Mouse (Mus musculus) yolk sac, embryonic 10.5 days (tissue): ENCODE measurements around the gene Olfr1377.
"Not testable (repeated sequence)": the region's sequence is repeated elsewhere in the genome, so short reads cannot be mapped to it uniquely, and the experiment has no call there.

Experiments used
- DNase-seq: peaks from one replicate; pipeline ENCODE4 v3.0.0-alpha.2; 2017; ENCODE audit warnings: low spot score

Gene Olfr1377

DNA sequence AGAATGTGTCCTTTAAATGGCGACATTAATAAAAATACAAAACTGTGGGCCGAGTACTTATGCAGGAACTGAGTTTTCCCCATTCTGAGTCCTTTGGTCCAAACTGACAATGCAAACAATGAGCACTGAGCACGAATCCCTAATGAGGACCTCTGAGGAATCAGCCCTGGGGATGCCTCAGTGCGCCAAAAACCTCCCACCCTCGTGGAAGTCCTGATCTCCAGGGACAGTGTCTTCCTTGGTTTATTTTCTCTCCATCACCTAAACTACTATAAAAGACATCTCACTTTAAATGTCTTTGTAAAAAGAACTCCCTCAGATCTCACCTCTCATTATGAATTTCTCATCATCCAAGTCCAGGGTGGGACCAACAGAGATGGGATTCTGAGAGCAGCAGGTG lies at the start of gene Olfr1377:
Gene Olfr1377 (plus strand): TSS at position 301 of the 400 bp plus-strand sequence.
- no peak for DNase-seq

GRCm38 (mm10) chr11:50932040-50932439 lies 49.7 kb upstream of the Olfr1377 start:
- DNase-seq = no peak

- no peak for DNase-seq
Observed at GRCm38 (mm10) chr11:50938435-50938834, 43.3 kb upstream of the Olfr1377 start.

GRCm38 (mm10) chr11:50939621-50940366 lies 42.0 kb upstream of the Olfr1377 start:
- DNase-seq = peak; percentile 22

DNA sequence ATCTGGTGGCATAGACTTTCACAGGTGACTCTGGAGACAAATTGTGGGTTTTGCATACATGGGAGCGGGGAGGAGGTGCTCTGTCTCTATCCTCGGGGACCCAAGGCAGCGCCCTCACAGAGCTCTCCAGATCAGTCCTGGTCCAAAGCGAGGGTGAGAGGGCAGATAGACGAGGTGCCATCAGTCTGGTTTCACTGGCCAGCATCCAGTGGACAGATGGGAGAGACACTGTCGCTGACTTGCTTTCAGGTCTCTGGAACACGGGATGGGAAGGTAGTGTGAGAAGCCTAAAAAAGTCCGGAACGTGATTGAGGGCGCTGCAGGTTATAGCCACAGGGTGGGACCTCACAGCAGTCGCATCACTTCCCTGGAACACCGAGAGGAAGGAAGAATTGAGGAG lies 39.4 kb upstream of the Olfr1377 start:
- no peak for DNase-seq

GRCm38 (mm10) chr11:50943506-50943905 lies 38.3 kb upstream of the Olfr1377 start, which contains the start of gene 4933414I15Rik:
TSS of gene 4933414I15Rik (minus strand) at chr11:50943765.
- DNase-seq = no peak

- no peak for DNase-seq
Observed at GRCm38 (mm10) chr11:50952290-50952689, 29.5 kb upstream of the Olfr1377 start.

DNA sequence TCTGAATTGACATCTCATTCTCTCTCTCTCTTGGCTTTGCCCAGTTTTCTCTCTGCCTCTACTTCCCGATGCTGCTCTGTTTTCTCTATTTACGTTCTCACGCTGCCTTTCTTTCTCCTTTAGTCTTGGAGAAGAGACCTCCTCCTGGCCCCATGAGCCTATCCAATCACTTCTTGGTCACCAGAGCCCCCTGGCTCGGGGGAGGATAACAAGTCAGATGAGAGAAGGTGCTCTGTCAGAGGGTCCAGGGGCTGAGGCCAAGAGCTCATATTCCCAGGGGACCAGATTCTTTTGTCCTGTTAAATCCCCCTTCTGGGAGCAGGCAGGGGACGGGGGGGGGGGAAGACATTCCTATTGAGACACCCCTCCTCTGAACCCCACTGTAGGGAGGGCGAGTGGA lies 28.1 kb upstream of the Olfr1377 start, which contains the start of gene Prop1:
Gene Prop1 (minus strand): TSS at position 101 of the 400 bp plus-strand sequence.
- DNase-seq = no peak

DNA sequence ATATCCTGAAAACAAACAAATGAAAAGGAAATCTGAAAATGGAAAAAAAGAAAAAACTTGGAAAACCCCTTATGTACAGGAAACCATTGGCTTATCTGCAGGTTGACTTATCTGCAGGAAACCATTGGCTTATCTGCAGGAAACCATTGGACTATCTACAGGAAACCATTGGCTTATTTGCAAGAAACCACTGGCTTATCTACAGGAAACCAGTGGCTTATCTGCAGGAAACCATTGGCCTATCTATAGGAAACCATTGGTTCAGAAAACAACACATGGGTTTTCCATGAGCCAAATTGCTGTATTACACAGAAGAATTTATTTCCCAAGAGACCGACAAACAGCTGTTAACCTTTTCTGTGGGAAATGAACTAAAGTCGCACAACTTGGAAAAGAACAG lies 16.9 kb upstream of the Olfr1377 start:
- no peak for DNase-seq

DNA sequence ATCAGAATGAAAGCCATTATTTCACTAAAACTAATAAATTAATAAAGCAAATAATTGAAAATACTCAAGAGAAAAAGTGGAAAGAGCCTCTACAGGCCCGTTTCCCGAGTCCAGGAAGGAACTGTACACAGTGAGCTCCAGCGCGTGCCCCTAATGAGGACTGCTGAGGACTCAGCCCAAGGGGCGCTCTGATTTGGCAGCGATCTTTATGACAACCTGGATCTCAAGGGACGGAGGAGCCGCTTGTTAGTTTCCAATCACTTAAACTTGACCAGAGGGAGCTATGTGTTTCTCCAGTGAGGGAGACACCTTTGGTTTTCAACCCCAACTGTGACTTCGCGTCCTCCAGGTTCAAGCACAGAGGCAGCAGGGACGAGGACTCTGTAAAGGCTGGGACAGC lies 15.5 kb upstream of the Olfr1377 start, which contains the start of gene Olfr1378:
Gene Olfr1378 (plus strand): TSS at position 301 of the 400 bp plus-strand sequence.
- DNase-seq = no peak

- DNase-seq = no peak
Observed at GRCm38 (mm10) chr11:50977216-50977615, 4.6 kb upstream of the Olfr1377 start.

DNA sequence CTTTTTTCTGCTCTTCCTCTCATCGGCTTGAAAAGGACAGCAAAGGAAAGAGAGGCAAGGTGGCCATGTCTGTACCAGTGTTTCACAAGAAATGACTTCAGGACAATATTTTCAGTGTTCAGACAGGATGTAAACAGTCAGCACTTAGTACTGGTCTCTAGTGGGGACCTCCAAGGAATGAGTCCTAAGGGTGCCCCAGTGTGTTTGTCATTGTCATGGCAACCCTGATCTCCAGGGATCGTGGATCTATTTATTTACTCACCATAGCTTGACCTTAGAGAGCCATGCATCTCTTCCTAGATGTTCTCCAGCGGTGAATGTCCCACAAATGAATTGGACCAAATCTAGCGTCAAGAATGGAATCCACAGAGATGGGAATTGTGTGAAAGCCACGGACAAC lies 21.5 kb downstream of the Olfr1377 start, which contains the start of gene Olfr51:
Gene Olfr51 (plus strand): TSS at position 301 of the 400 bp plus-strand sequence.
- no peak for DNase-seq

GRCm38 (mm10) chr11:51011821-51012220 lies 30.1 kb downstream of the Olfr1377 start:
- DNase-seq = no peak

DNA sequence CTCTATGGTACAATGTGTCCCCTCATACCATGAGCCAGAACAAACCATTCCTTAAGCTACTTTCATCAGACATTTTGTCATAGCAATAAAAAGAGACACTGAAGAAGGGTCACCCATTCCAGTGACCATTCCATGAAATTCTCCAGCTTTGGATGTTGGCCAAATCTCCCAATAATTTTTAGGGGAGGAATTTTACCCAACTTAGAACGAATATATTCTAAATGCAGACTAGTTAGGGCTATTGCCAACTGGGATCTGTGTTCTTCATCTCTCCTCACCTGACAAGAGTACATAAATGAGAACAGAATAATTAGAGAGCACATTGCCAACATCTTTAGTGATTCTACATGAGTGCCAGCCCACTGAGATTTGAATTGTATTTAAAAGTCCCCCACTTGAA lies 32.2 kb downstream of the Olfr1377 start, which contains the start of gene Olfr54:
Gene Olfr54 (plus strand): TSS at position 301 of the 400 bp plus-strand sequence.
- DNase-seq = no peak

DNA sequence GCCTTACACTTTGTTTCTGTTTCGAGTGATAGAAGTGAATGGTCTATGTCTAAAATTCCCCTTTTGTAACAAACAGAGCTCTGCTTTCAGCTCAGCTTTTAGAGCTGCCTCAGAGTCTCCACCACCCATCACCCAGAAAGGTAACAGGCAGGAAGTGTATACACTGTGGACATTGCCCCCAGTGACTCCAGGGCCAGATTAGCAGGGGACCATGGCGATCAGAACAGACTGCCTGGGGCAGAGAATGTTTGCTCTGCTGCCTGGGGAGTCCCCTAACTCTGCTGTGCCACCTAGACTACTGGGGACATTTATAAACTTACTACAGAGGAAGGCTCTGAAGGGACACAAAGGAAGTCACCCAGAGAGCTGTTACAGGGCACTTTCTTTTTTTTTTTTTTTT lies 34.6 kb downstream of the Olfr1377 start:
- no peak for DNase-seq

GRCm38 (mm10) chr11:51026811-51027210 lies 45.0 kb downstream of the Olfr1377 start:
- DNase-seq = not testable (repeated sequence)

DNA sequence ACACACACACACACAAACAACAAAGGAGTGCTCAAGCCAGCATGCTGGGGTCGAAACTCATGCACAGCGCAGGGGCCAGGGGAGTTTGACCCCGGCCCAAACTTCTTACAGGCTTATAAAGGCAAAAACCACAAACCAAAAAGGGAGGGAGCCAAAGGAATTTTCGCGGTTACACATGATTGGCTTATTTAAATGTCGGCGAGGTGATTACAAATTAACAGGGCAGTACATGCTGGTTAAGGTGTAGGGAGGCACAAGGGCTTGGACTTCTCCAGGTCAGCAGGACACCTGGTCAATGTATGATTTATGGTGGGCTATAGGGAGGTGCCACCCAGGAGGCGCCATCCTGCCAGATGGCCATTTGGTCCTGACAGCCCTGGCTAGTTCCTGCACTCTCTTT lies 47.6 kb downstream of the Olfr1377 start:
- DNase-seq = not testable (repeated sequence)

DNA sequence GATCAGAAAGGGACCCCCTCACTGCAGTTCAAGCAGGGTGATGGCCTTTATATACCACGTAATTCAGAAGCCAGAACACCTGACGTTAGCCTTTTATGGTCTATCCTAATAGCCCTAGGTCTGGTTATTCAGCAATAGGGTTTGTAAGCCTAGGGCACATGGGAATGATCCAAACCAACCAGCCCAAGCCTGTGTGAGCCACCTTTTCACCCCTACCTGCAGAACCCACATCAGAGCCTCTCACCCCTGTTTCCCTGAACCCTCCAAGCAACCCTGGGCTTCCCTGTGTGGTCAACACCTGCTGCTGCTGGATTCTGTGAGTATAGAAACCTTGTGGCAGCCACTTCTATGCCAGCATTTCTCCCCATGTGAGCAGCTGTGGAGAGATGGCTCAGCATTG lies 48.5 kb downstream of the Olfr1377 start:
- DNase-seq = no peak

- no peak for DNase-seq
Observed at GRCm38 (mm10) chr11:51032851-51033250, 51.1 kb downstream of the Olfr1377 start.

- not testable (repeated sequence) for DNase-seq
Observed at GRCm38 (mm10) chr11:51034141-51034540, 52.4 kb downstream of the Olfr1377 start.

DNA sequence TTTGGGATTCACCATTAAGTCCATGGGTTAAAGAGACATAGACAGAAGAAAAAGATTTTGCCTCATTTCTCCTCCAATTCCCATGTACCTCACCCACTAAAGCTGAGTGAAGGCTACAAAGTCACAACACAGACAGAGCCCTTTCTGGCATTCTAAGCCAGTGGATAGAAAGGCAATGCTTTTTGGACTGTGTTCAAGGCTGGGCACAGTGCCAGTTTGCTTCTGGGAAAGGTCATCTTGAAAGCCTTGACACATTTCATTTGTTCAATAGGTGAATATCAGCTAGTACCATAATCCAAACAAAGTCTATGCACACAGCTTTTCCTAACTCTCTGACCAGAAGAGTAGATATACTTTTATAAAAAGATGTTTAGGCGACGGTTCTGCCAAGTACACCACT lies 54.2 kb downstream of the Olfr1377 start:
- DNase-seq = no peak
